Mouse (Mus musculus): Measurements from ENCODE around the gene Gkn1. TPM values are rescaled to one million over a fixed set of nuclear protein-coding genes. Genes with fewer than 3 reads are reported as not detected.
A peak's percentile ranks its signal among the peaks of the same experiment; 100 is the strongest.

Gkn1 gene
- polyA plus RNA-seq (2015; fragmentation: Nextera tagmentation; extraction: Ambion mirVana): not detected in 2 replicates

- ATAC-seq (ENCODE audit: insufficient read depth): no peak
Observed at GRCm38 (mm10) chr6:87350829-87351228, at the start of gene Gkn1. TSS of gene Gkn1 (minus strand) at chr6:87350942.

GRCm38 (mm10) chr6:87399886-87400566 is 49.3 kb upstream of the Gkn1 start:
- Histone ChIP-seq H3K36me3 (replicated peaks) (no peaks in the 10 kb centered on the region), H3K4me3 (replicated peaks) (no peak overlapping the region), H3K27ac (replicated peaks) (no peak overlapping the region), H3K9ac (no peak overlapping the region), H3K27me3 (no peaks in the 10 kb centered on the region), H3K4me2 (no peak overlapping the region), H3K4me1 (replicated peaks) (0 out of 2 replicates have a peak, but pooled peaks cover 8% of the 10 kb centered on the region), H3K9me3 (replicated peaks) (no peaks in the 10 kb centered on the region)
- ATAC-seq (ENCODE audit: insufficient read depth): no peak
- 16% methylated on average over 4 of the region's 4 CpGs for WGBS (ENCODE audit: insufficient replicate concordance)

More at GRCm38 (mm10) chr6:87350829-87351228, at the start of gene Gkn1:
- WGBS (ENCODE audit: insufficient replicate concordance): 62% methylated on average over 8 of the region's 8 CpGs
- Histone ChIP-seq H3K4me2 (no peak within 1 kb of the TSS), H3K4me1 (replicated peaks) (no peaks in the 10 kb centered on the region), H3K4me3 (replicated peaks) (no peak within 1 kb of the TSS), H3K27ac (replicated peaks) (no peak within 1 kb of the TSS), H3K9ac (no peak within 1 kb of the TSS), H3K36me3 (replicated peaks) (no peaks in the 10 kb centered on the region), H3K9me3 (replicated peaks) (no peaks in the 10 kb centered on the region), H3K27me3 (0 out of 2 replicates have a peak, but pooled peaks cover 3% of the 10 kb centered on the region)

GRCm38 (mm10) chr6:87399137-87399536 is 48.4 kb upstream of the Gkn1 start:
- Histone ChIP-seq H3K27ac (replicated peaks) (no peak overlapping the region), H3K36me3 (replicated peaks) (no peaks in the 10 kb centered on the region), H3K9ac (no peak overlapping the region), H3K4me1 (replicated peaks) (0 out of 2 replicates have a peak, but pooled peaks cover 8% of the 10 kb centered on the region), H3K9me3 (replicated peaks) (no peaks in the 10 kb centered on the region), H3K4me3 (replicated peaks) (no peak overlapping the region), H3K27me3 (no peaks in the 10 kb centered on the region), H3K4me2 (no peak overlapping the region)
- no peak for ATAC-seq (ENCODE audit: insufficient read depth)
- under 1% methylated on average over 5 of the region's 5 CpGs for WGBS (ENCODE audit: insufficient replicate concordance)

GRCm38 (mm10) chr6:87394783-87395182 is 44.0 kb upstream of the Gkn1 start:
- WGBS (ENCODE audit: insufficient replicate concordance): 63% methylated on average over 9 of the region's 9 CpGs

GRCm38 (mm10) chr6:87393466-87394205 is 42.9 kb upstream of the Gkn1 start:
- no peak overlapping the region for H3K27ac ChIP-seq (replicated peaks)
- WGBS (ENCODE audit: insufficient replicate concordance): 30% methylated on average over 8 of the region's 8 CpGs
- H3K9ac ChIP-seq: no peak overlapping the region
- peak; percentile 56 for ATAC-seq (ENCODE audit: insufficient read depth)
- peaks cover 14% of the 10 kb centered on the region for H3K4me1 ChIP-seq (replicated peaks)
- H3K4me2 ChIP-seq: no peak overlapping the region
- no peaks in the 10 kb centered on the region for H3K9me3 ChIP-seq (replicated peaks)
- no peak overlapping the region for H3K4me3 ChIP-seq (replicated peaks)
- H3K36me3 ChIP-seq (replicated peaks): no peaks in the 10 kb centered on the region
- no peaks in the 10 kb centered on the region for H3K27me3 ChIP-seq

More at GRCm38 (mm10) chr6:87394783-87395182, 44.0 kb upstream of the Gkn1 start:
- H3K27ac ChIP-seq (replicated peaks): no peak overlapping the region
- no peak overlapping the region for H3K4me3 ChIP-seq (replicated peaks)
- H3K4me2 ChIP-seq: no peak overlapping the region
- H3K9ac ChIP-seq: no peak overlapping the region
- no peaks in the 10 kb centered on the region for H3K9me3 ChIP-seq (replicated peaks)
- H3K27me3 ChIP-seq: no peaks in the 10 kb centered on the region
- ATAC-seq (ENCODE audit: insufficient read depth): no peak
- peaks cover 10% of the 10 kb centered on the region for H3K4me1 ChIP-seq (replicated peaks)
- no peaks in the 10 kb centered on the region for H3K36me3 ChIP-seq (replicated peaks)

- Histone ChIP-seq H3K27ac (replicated peaks) (no peak overlapping the region), H3K27me3 (peaks cover 9% of the 10 kb centered on the region), H3K9me3 (replicated peaks) (no peaks in the 10 kb centered on the region), H3K36me3 (replicated peaks) (no peaks in the 10 kb centered on the region), H3K4me1 (replicated peaks) (peaks cover 17% of the 10 kb centered on the region), H3K9ac (no peak overlapping the region), H3K4me3 (replicated peaks) (no peak overlapping the region), H3K4me2 (no peak overlapping the region)
- no peak for ATAC-seq (ENCODE audit: insufficient read depth)
- WGBS (ENCODE audit: insufficient replicate concordance): 20% methylated on average over 5 of the region's 5 CpGs
Observed at GRCm38 (mm10) chr6:87389455-87389989, 38.8 kb upstream of the Gkn1 start.

- H3K36me3 ChIP-seq (replicated peaks): no peaks in the 10 kb centered on the region
- peaks cover 15% of the 10 kb centered on the region for H3K27me3 ChIP-seq
- 26% methylated on average over 7 of the region's 7 CpGs for WGBS (ENCODE audit: insufficient replicate concordance)
- no peak within 1 kb of the TSS for H3K4me2 ChIP-seq
- ATAC-seq (ENCODE audit: insufficient read depth): no peak
- no peak within 1 kb of the TSS for H3K4me3 ChIP-seq (replicated peaks)
- H3K9ac ChIP-seq: no peak within 1 kb of the TSS
- peaks cover 19% of the 10 kb centered on the region for H3K4me1 ChIP-seq (replicated peaks)
- H3K9me3 ChIP-seq (replicated peaks): no peaks in the 10 kb centered on the region
- H3K27ac ChIP-seq (replicated peaks): no peak within 1 kb of the TSS
Observed at GRCm38 (mm10) chr6:87388877-87389276, 38.1 kb upstream of the Gkn1 start, which contains the start of gene Gkn3. TSS of gene Gkn3 (minus strand) at chr6:87388935.

GRCm38 (mm10) chr6:87386681-87387080 is 35.9 kb upstream of the Gkn1 start:
- Histone ChIP-seq H3K4me2 (no peak overlapping the region), H3K27me3 (peaks cover 33% of the 10 kb centered on the region), H3K4me1 (replicated peaks) (peaks cover 19% of the 10 kb centered on the region), H3K4me3 (replicated peaks) (no peak overlapping the region), H3K9me3 (replicated peaks) (no peaks in the 10 kb centered on the region), H3K36me3 (replicated peaks) (no peaks in the 10 kb centered on the region), H3K27ac (replicated peaks) (no peak overlapping the region), H3K9ac (no peak overlapping the region)
- no peak for ATAC-seq (ENCODE audit: insufficient read depth)
- WGBS (ENCODE audit: insufficient replicate concordance): 69% methylated on average over 10 of the region's 10 CpGs

- no peaks in the 10 kb centered on the region for H3K36me3 ChIP-seq (replicated peaks)
- no peak overlapping the region for H3K27ac ChIP-seq (replicated peaks)
- peaks cover 38% of the 10 kb centered on the region for H3K27me3 ChIP-seq
- H3K4me3 ChIP-seq (replicated peaks): no peak overlapping the region
- 9% methylated on average over 7 of the region's 7 CpGs for WGBS (ENCODE audit: insufficient replicate concordance)
- H3K9me3 ChIP-seq (replicated peaks): no peaks in the 10 kb centered on the region
- no peak for ATAC-seq (ENCODE audit: insufficient read depth)
- no peak overlapping the region for H3K4me2 ChIP-seq
- no peak overlapping the region for H3K9ac ChIP-seq
- peaks cover 19% of the 10 kb centered on the region for H3K4me1 ChIP-seq (replicated peaks)
Observed at GRCm38 (mm10) chr6:87386203-87386602, 35.5 kb upstream of the Gkn1 start.

GRCm38 (mm10) chr6:87384761-87385160 is 34.0 kb upstream of the Gkn1 start:
- H3K4me3 ChIP-seq (replicated peaks): no peak overlapping the region
- H3K27ac ChIP-seq (replicated peaks): no peak overlapping the region
- WGBS (ENCODE audit: insufficient replicate concordance): 42% methylated on average over 6 of the region's 6 CpGs
- no peak overlapping the region for H3K9ac ChIP-seq
- H3K4me1 ChIP-seq (replicated peaks): peaks cover 17% of the 10 kb centered on the region
- no peaks in the 10 kb centered on the region for H3K36me3 ChIP-seq (replicated peaks)
- peaks cover 44% of the 10 kb centered on the region for H3K27me3 ChIP-seq
- H3K4me2 ChIP-seq: 0 out of 2 replicates have a peak overlapping the region, but pooled peaks have one; percentile 44
- H3K9me3 ChIP-seq (replicated peaks): no peaks in the 10 kb centered on the region
- ATAC-seq (ENCODE audit: insufficient read depth): no peak
